Mouse (Mus musculus): ENCODE data around the gene Cacna2d4.

Gene Cacna2d4

DNA sequence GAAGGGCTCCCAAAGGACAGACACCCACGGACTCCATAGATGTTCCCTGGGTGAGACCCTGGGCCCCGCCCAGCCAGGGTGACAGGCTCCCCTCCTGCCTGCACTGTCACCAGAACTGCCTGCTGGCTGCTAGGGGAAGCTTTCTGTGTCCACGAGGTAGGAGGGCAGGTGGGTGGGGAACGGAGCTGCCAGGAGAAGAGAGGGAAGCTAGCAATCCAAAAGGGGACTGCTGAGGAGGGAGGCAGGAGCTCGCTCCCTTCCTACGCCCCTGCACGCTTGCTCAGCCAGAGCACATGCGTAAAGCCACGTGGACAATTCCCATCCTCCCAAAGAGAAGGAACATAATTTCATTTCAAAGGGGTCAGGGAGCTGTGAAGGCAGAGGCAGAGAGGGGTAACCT lies 73.8 kb downstream of the Cacna2d4 start:
- DNase-seq (ENCODE audit: low read depth, low spot score), result no peak

DNA sequence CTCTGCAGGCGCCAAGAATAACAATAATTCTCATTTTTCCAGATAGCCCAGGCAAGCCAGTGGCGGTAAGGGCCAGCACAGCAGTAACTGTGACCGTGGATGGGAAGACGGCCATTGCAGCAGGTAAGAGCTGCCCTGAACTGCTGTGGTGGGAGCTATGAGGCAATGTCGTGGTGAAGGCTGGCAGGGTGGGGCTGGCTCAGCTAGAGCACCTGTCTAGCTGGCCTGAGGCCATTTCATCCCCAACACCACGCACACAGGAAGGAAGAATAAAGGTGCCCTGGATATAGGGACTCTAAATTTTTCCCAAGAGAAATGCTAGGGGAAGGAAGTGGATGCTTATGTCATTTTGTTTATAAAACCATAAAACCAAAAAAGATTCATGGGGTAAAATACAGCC lies 76.1 kb downstream of the Cacna2d4 start:
- DNase-seq (ENCODE audit: low read depth, low spot score), result no peak

DNA sequence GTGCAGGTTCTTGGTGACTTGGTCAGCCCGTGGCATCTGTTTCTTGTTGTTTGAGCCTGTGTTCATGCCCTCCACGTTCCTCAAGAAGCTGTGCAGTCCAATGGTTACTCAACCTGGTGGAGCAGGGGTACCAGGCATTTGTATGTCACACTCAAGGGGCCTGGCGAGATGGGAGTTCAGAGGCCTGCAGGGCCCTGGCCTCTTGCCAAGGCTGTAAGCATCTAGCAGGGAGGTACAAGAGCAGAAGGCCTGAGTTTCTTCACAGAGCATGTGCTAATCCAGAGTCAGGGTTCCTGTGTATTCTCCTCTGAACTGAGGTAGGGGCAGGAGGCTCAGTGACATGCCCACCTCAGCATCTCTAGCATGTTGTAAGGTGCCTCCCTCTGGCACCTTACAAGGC lies 76.8 kb downstream of the Cacna2d4 start:
- DNase-seq (ENCODE audit: low read depth, low spot score), result no peak

DNA sequence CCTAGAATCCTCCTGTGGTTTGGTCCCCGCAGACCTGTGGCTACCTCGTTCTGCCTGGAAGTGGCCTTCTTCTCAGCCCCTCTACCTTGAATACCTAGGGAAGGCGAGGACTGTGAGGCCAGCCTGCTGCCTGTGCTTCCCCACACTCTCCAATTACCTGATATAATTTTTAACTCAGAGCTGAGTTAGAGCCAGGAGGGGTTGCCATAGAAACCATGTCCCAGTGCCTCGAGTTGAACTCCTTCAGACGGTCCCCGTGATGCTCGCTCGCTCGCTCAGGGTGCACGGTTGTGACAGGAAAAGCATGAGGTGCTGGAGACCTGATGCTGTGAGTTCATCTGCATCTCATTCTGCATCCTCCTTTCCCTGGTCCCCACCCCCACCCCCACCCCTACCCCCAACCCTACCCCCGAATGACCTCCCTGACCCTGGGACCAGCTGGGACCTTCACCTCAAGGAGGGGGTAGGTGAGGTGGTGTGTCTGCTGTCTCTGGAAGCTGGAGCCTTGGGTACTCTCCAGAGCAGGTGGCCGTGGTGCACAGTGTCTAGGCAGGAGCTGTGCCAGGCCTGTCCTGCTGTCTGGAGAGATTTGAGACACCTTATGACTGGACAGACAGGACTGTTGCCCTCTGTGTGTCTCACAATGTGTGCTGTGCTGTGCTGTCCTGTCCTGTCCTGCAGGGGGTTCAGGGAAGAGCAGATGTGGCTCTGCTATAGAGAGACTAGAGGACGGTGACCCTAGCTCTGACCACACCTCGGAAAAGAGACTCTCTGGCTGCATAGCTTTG lies 77.5 kb downstream of the Cacna2d4 start:
- no peak for DNase-seq (ENCODE audit: low read depth, low spot score)

DNA sequence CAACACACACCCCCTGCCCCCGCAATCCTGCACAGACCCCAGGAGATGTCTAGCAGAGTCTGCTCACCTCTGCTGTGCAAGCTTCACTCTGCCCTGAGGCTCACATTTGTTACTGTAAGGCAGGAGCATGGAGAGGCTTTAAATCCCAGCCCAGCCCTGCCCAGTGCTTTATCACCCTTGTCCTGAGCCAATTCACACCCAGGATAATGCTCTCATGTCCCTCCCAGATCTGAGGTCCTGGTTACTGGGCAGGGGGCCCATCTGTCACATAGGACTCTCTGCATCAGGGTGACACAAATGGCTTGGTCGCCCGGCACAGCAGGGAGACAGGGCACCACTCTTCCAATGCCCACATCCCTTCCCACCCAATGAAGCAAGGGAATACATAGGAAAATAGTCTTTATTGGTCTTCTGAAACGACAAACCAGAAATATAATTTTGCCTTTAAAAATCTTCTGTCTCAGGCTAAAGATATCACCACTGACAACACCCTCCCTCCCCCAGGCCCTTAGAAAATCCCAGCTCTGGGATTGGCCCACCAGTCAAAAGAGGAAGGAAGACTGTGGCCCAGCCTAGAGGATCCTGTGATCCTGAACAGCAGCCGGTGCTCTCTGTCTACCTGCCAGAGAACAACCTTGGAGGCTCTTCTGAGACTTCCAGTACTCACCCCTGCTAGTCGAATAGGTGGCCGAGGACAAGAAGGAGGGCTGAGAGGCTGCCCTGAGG lies 78.6 kb downstream of the Cacna2d4 start:
- no peak for DNase-seq (ENCODE audit: low read depth, low spot score)

DNA sequence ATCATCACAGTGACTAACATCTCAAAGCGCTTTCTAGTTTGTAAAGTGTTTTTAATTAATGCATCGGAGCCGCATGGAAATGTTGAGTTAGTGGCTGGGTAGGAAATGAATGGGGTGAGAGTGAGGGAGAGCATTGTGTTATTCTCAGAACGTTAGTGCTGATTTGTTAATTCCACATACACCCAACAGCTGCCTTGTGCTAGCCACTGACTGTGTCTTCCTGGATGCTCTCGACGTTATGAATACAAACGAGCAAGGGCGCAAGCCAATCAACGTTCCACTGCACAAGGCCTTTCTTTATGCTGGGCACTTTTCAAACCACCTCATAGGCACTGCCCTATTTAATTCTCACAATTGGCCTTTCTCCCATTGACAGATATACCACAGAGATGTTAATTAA lies 82.4 kb downstream of the Cacna2d4 start:
- DNase-seq (ENCODE audit: low read depth, low spot score), result no peak

DNA sequence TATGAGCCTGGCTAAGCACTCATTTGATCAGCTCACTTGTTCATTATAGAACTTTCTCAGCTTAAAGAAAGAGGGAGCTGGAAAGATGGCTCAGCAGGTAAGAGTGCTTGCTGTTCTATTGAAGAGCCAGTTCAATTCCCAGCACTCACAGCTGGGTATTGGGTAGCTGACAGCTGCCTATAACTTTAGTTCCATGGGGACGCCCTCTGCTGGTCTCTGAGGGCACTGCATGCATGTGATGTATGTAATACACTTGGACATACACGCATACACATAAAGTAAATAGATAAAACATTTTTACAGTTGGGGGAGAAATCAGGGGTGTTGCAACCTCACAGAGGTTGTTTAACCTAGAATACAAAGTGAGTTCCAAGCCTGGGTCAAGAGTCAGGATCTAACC lies 83.0 kb downstream of the Cacna2d4 start:
- DNase-seq (ENCODE audit: low read depth, low spot score), result peak; percentile 80

DNA sequence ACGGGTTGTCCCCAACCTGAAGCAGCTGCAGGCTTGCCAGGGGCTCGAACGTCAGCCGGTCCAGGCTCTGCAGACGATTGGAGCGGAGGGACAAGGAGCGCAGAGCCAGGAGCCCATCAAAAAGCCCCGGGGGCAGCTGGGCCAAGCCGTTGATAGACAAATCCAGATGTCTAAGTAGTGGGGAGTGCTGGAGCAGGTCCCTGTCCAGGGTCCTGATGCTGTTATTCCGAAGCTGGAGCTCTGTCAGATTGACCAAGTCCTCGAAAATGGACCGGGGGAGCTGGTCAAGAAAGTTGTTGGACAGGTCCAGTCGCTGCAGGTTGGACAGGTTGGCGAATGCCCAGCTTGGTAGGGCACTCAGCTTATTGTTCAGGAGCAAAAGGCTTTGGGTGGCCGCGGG lies 84.2 kb downstream of the Cacna2d4 start:
- peak; percentile 76 for DNase-seq (ENCODE audit: low read depth, low spot score)

DNA sequence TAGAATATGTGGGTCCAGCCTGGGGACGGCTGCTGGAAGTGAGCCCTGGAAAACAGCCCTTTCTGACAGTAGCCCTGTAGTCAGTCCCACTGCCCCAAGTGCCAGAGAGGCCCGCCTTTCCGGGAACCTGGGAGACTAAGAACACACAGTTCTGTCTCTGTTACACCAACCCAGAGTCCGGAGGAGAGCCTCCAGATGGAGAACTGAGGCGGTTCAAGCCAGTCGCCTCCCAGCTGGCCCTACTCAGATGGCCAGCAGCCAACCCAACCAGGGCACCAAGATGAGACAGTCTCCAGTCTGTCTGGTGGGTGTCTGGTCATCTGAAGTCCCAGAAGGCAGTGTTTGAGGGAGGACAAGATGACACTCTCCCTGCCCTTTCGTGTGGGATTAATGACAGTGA lies 85.4 kb downstream of the Cacna2d4 start:
- no peak for DNase-seq (ENCODE audit: low read depth, low spot score)

DNA sequence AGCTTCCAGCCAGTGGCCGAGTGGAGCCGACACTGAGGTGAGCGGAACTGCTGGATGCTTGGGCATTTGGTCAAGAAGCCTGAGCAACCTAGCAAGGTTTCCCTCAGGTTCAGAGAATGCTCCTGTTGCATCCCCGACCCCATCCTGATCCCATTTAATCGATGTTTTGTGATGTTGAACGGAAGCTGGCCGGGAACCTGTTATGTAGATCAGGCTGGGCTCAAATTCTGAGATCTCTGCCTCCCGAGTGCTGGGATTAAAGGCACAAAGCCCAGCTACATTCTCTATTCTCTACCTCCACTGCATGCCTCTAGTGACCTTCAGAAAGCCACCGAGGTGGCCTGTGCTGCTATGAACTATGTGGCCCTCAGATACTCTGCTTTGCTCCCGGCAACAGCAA lies 88.5 kb downstream of the Cacna2d4 start:
- DNase-seq (ENCODE audit: low read depth, low spot score), result peak; percentile 92

DNA sequence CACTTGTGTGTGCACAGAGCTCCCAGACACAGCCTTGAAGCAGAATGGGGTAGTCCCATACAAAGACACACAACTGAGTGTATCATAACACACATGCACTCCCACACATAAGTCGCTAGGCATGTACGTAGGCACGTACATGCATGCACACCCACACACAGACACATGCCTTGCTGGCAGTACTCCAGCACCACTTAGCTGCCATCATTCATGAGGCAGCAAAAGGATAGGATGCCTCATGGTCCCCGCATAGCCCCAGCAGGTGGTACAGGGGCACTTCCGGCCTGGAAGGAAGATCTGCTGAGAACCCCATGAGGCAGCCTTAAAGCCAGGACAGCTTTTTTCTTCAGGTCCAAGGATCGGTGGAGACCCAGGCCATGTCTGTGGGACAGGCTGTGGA lies 89.7 kb downstream of the Cacna2d4 start:
- no peak for DNase-seq (ENCODE audit: low read depth, low spot score)

DNA sequence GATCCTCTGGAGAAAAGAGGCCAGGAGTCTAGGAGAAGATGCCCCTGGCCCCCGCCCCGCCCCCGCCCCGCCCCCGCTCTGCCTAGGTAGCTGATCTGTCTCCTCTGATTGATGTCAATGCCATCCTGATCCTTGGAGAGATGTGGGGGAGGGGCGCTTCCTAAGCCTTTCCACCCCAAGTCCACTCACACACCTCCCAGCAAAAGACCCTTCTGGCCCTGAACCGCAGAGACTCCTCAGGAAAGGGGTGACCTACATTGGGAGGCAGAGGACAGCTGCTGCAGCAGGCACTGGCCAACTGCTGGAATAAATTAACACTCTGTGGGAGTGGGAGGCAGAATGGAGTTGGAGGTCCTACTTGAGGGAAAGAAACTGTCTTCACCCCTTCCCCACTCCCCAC lies 90.2 kb downstream of the Cacna2d4 start:
- no peak for DNase-seq (ENCODE audit: low read depth, low spot score)

DNA sequence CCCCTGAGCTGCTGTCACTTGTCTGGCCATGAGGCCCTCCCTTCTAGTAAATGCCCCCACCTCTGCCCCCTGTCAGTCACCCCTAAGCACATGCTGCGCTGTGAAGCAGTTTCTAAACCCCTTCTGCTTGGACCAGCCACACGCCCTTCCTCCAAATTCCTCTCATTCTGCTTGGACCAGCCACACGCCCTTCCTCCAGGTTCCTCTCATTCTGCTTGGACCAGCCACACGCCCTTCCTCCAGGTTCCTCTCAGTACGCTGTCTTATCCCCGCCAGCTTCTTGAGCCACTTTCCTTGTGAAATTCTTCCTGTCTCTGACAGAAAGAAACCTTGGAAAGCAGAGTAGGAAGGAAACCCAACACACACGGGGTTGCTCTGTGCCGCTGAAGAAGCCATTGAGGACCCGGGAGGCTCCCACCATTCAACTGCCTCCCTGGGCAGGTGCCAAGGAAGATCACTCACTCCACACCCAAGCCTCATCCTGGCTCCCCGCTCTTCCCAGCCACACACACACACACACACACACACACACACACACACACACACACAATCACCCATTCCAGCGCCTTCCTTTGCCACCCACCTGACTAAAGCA lies 92.3 kb downstream of the Cacna2d4 start:
- DNase-seq (ENCODE audit: low read depth, low spot score), result peak; percentile 52

DNA sequence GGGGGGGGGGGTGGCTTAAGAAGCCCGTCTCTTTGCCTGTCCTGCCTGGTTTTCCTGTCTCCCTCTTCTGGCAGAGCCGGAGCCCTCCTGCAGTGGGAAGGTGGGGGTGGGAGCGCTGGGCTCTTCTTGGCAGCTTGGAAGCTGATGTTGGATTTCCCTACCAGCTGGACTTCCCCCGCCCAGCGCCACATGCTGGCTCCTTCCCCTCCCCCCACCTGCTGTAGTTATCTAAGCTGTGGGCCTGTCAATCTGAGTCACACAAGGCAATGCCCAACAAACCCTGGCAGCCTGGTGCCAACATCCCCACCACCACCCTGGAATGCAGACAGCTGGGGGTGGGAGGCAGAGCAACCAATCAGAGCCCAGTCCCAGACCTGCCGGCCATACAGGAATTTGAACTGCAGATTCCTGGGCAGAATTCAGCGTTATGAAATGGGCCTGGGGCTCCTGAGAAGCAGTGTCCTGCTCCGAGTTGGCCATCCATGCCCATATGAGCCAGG lies 92.9 kb downstream of the Cacna2d4 start:
- DNase-seq (ENCODE audit: low read depth, low spot score), result peak; percentile 23

DNA sequence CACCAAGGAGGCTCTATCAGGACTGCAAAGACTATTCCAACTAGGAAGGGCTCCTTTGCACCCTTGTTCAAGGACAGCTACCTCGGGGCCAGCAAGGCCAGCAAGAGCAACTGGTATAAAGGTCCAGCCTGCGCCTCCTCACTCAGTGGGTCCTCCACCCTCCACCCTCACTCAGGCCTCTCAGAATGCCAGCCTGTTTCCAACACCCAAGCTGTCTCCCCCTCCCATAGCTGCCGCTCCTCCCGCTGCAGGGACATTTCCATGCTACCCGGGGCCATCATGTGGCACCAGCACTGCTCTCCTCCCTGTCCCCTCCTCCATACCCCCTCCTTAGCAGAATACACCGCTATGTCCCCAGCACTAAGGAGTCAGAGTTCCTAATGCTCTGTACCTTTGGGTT lies 93.6 kb downstream of the Cacna2d4 start:
- DNase-seq (ENCODE audit: low read depth, low spot score), result no peak

DNA sequence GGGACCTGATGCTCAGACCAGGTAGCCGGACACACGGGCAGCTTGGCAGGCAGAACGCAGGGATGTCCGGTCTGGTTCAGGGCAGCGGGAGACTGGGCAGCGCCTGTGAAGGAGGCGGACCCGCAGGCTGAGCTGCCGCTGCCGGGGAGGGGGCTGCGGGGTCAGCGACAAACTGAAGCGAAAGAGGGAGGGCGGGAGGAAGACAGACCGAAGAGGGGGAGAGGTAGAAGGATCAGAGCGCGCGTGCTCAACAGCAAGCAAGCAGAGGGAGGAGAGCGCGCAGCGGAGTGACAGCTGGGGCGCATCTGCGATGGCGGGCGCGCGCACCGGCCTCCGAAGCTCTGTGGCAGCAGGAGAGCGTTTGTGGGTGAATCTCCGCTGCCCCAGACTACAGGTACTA lies 94.2 kb downstream of the Cacna2d4 start, which contains the start of gene Lrtm2:
Lrtm2 (minus strand) TSS at position 261 of the 400 bp plus-strand sequence.
- DNase-seq (ENCODE audit: low read depth, low spot score), result peak; percentile 37

DNA sequence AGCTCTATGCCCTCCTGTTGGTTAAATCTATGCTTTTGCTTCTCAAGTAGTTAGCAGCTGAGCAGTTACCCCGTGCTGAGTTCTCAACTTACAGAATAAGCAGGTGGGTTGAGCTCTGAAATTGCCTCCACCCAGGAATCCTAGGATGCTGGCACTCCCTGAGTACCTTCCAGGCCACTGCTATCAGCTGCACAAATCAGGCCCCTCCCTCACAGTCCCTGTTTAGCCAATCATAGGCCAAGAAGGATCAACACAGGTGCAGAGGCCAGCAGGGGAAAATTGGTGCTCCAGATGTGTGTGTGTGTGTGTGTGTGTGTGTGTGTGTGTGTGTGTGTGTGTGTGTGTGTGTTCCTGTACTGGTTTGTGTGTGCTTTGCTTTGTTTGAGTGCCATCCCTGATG lies 95.8 kb downstream of the Cacna2d4 start:
- peak; percentile 78 for DNase-seq (ENCODE audit: low read depth, low spot score)

DNA sequence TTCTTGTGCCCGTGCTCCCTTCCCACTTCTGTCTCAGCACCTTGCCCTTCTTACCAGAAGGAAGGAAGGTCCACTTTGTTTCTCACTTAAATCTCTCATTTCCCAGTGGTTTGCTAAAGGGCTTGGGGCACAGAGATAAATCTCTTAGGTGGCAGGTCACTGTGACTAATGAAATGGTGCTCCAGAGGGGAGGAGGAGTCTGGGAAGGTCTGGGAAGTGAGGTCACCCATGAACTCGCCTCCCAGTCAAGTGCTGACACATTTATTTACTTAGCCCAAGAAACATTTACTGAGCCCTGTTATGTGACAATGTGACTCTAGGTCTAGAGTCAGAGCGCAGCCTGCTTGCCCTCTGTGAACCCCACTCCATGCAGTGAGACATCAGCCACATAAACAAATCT lies 96.9 kb downstream of the Cacna2d4 start:
- no peak for DNase-seq (ENCODE audit: low read depth, low spot score)

DNA sequence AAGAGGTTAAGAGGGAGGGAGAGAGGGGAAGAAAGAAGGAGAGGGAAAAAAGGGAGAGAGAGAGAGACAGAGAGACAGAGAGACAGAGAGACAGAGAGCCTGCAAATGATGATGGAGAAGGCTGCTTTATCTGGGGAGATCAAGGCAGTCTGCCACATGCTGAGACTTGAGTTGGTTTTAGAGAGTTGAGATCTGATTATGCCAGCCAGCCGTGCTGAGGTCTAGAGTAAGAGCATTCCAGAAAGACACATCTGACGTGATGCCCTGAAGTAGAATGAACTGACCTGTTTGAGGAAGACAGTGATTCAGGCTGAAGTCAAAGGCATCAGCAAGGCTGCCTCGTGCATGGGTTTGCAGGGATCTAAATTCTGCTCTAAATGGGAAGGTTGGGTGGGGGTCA lies 97.5 kb downstream of the Cacna2d4 start:
- no peak for DNase-seq (ENCODE audit: low read depth, low spot score)

DNA sequence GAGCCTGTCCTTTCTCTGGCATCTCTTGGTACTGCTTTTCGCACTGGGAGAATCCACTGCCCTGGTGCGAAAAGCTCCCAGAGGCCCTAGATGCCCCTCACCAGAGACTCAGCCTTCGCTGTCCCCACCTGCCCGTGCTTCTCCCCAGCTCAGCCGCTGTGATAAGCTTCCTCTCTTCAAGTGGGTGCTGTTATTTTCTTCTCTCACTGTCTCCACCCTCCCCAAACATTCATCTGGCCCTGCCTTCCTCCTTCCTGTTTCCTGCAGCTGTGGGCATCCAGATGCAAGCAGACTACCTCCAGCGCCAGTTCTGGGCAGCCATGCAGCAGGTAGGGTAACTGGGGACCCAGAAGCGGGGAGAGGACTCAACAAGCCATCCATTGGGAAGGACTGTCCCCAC lies 99.8 kb downstream of the Cacna2d4 start:
- DNase-seq (ENCODE audit: low read depth, low spot score), result no peak

DNA sequence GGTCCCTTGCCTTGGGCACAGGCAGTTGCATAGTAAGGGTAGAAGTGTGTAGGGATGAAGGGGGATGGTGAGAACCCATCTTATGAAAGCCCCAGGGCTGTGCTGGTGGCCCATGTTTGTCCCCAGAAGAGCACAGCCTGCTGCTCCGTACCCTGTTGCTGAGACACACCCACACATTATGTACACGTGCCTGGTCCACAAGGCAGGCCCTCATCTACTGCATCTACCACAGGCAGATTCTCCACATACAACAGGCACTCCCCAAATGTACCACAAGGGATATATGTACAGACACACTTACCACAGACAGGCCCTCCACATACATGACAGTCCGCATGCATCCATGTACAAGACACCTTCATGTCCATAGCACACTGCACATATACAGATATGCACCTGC lies 101.0 kb downstream of the Cacna2d4 start:
- DNase-seq (ENCODE audit: low read depth, low spot score), result no peak

DNA sequence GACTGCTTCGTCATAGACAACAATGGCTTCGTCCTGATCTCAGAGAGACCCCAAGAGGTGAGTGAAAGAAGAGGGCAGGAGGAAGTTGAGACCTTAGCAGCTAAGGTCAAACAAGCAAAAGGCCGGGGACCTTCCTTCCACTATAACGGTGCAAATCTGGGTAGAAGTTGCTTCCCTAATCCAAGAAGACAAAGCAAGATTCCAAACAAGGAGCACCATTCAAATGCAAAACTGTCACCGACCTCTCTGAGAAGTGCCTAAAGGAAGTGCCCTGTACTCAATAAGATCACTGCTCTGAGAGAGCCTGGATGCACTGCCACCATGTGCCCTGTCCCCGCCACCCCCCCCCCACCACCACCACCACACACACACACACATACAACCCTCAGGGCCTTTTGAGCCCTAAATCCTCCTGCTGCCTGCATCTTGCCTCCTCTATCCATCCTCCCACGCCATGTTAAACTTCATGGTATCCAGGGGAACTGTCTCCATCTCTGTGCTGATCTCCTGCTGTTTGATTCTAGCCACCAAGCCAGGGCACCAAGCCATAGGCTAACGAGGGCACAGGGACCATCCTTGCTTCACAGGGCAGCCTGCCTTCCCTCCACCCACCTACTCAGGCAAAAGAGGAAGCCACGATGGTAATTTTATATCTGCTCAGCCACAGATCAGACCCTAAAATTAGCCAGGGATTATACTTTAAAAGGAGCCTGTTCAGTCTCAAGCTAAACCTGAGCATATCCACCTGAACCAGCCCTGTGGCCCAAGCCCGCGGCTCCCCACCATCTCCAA lies 102.0 kb downstream of the Cacna2d4 start:
- peak; percentile 74 for DNase-seq (ENCODE audit: low read depth, low spot score)
